Mouse (Mus musculus): ENCODE results near the gene Tulp3. TPM values are rescaled to one million over a fixed set of nuclear protein-coding genes. Genes with fewer than 3 reads are reported as not detected.

The Tulp3 gene
- polyA plus RNA-seq, 1 experiment from 2014 or later = 24.1 TPM

DNA sequence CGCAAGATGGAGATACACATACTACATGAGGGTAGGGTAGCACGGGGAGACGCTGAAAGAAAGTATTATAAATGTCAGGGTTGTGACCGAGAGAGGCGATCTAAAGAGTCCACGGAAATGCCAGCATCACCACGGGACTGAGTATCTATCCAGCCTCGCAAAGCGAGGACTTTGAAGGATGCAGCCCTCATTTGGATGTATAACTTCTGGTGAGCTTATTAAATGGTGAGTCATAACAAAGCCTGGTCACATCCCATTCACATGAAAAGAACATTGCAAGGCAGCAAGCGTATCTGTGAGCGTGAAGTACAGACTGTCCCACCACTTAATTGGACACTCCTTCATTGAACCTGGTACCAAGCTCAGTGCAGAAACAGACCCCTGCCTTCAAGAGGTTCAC lies 54.2 kb downstream of the Tulp3 start:
- H3K36me3 ChIP-seq (ENCODE audit: insufficient read depth, low read length) = no peaks in the 10 kb centered on the region
- H3K4me2 ChIP-seq (replicated peaks; ENCODE audit: low read depth, low read length) = peak overlapping the region; percentile 93
- H3K9ac ChIP-seq (replicated peaks; ENCODE audit: low read length) = no peak overlapping the region
- 38% methylated on average over 11 of the region's 11 CpGs for WGBS
- H3K27ac ChIP-seq (ENCODE audit: low read length) = no peak overlapping the region
- H3K27me3 ChIP-seq (ENCODE audit: insufficient read depth, low read length) = peaks cover 15% of the 10 kb centered on the region
- no peak for ATAC-seq (ENCODE audit: low FRiP score, low TSS enrichment)
- H3K9me3 ChIP-seq (ENCODE audit: low read length) = peaks cover 5% of the 10 kb centered on the region; the same call in 1 of the 2 replicates
- H3K4me3 ChIP-seq (ENCODE audit: low read length) = peak overlapping the region; percentile 63; the same call in 1 of the 2 replicates
- H3K4me1 ChIP-seq (ENCODE audit: insufficient read depth, low read length) = peaks cover 30% of the 10 kb centered on the region

DNA sequence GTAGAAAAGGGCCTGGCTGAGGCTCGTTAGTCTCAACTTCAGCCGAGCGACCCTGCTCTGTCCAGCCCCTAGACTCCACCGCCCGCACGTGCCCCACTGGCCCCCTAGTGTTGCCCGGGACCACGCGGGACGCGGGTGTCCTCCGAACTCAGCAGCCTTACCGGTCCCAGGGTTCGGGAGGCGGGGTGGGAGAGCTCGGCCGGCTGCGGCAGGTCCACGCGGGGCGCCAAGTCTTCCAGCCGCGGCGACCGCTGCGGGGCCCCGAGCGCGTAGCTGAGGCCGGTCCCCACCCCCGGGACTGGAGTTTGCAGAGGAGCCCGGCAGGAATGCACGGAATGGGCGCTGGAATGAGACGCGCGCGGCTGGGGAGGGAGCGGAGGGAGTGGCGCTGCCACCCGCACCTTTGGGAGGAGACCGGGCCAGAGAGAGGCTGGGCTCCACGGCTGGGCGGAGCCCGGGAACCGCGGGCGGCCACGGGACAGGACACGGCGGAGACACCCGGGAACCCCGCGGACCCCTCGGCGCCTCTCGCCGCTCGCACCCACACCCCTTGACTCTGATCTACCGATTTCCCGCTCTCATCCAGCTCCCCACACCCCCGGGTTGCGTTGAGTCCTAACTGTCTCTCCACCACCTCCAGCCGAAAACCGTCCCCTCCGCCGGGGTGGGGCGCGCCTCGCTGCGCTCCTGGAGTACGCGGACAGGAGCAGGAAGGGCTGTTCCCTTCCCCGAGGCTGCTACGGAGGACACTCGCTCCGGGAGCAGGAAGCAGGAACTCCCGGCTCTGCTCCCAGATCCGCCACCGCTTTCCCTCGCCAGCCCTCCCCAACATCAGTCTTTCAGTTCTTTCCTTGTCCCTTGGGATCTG lies 55.3 kb downstream of the Tulp3 start, which contains the start of gene Tead4:
Gene Tead4 (minus strand): TSS at position 690 of the 868 bp plus-strand sequence.
- H3K4me3 ChIP-seq (ENCODE audit: low read length) = peak within 1 kb of the TSS; percentile 63
- peak within 1 kb of the TSS; percentile 68 for H3K9ac ChIP-seq (replicated peaks; ENCODE audit: low read length)
- peaks cover 5% of the 10 kb centered on the region; the same call in 1 of the 2 replicates for H3K9me3 ChIP-seq (ENCODE audit: low read length)
- peak; percentile 92 for ATAC-seq (ENCODE audit: low FRiP score, low TSS enrichment)
- peak within 1 kb of the TSS; percentile 93 for H3K4me2 ChIP-seq (replicated peaks; ENCODE audit: low read depth, low read length)
- no peaks in the 10 kb centered on the region for H3K36me3 ChIP-seq (ENCODE audit: insufficient read depth, low read length)
- peaks cover 35% of the 10 kb centered on the region for H3K4me1 ChIP-seq (ENCODE audit: insufficient read depth, low read length)
- under 1% methylated on average over 75 of the region's 81 CpGs for WGBS
- H3K27ac ChIP-seq (ENCODE audit: low read length) = peak within 1 kb of the TSS; percentile 47
- peaks cover 15% of the 10 kb centered on the region for H3K27me3 ChIP-seq (ENCODE audit: insufficient read depth, low read length)

DNA sequence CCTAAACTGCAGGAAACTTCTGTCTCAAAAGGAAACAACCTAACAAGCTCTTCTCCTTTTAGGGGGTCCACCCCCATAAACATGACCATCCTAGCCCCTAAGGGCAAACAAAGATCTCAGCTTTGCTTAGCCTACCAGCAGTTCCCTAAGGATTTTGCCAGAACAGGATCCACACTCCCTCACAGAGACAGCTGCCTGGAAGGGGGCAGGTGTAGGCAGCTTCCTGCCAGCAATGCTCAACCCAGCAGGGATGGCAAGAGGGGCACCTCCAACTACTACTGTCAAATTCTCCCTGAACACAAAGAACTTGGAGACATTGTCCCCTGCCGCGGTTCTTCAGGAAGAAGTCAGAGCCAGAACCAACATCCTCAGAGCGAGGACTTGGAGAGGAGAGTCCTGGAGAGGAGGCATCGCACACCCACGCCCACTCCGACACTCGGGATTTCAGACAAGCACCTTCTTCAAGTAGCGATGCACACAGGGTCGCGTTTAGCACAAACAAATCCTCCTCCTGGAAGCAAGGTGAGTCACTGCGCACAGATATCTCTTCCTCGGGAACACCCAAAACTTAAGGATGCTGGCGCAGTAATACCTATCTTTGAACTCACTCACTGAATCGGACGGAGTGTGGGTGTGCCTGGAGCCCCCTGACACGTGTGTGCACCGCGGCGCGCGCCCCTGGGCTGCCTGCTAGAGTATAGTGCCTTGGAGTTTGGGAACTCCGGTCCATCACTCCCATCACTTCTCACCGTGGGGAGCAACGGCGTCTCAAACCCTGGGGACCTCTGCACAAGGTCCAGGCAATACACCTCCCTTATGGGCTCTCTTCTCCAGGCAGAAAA lies 56.1 kb downstream of the Tulp3 start:
- H3K9me3 ChIP-seq (ENCODE audit: low read length) = peaks cover 5% of the 10 kb centered on the region; the same call in 1 of the 2 replicates
- peak overlapping the region; percentile 63 for H3K4me3 ChIP-seq (ENCODE audit: low read length)
- no peaks in the 10 kb centered on the region for H3K36me3 ChIP-seq (ENCODE audit: insufficient read depth, low read length)
- H3K4me1 ChIP-seq (ENCODE audit: insufficient read depth, low read length) = peaks cover 35% of the 10 kb centered on the region
- H3K9ac ChIP-seq (replicated peaks; ENCODE audit: low read length) = peak overlapping the region; percentile 68
- peaks cover 15% of the 10 kb centered on the region for H3K27me3 ChIP-seq (ENCODE audit: insufficient read depth, low read length)
- under 1% methylated on average over 25 of the region's 25 CpGs for WGBS
- peak; percentile 8; the same call in 1 of the 2 replicates for ATAC-seq (ENCODE audit: low FRiP score, low TSS enrichment)
- peak overlapping the region; percentile 47; the same call in 1 of the 2 replicates for H3K27ac ChIP-seq (ENCODE audit: low read length)
- peak overlapping the region; percentile 93 for H3K4me2 ChIP-seq (replicated peaks; ENCODE audit: low read depth, low read length)

DNA sequence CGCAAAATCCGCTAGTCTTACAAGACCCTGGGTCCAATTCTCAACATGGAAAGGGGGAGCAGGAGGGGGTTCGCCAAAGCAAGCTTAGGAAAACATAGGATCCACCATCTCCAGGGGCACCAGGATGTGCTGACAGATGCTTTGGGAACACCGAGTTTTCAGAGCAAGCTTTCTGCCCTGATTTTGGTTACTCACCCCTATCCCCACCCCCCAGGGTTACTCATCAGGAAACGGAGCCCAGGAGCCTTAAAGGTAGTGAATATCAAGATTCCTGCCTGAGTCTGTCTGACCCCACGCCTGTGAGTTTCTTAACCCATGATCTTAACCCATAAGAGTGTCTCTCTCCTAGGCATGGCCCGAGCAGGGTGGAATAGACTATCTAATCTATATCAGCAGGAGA lies 57.4 kb downstream of the Tulp3 start:
- Histone ChIP-seq H3K4me3 (ENCODE audit: low read length) (no peak overlapping the region), H3K27ac (ENCODE audit: low read length) (no peak overlapping the region), H3K4me1 (ENCODE audit: insufficient read depth, low read length) (peaks cover 35% of the 10 kb centered on the region), H3K4me2 (replicated peaks; ENCODE audit: low read depth, low read length) (no peak overlapping the region), H3K9me3 (ENCODE audit: low read length) (peaks cover 5% of the 10 kb centered on the region; the same call in 1 of the 2 replicates), H3K36me3 (ENCODE audit: insufficient read depth, low read length) (no peaks in the 10 kb centered on the region), H3K9ac (replicated peaks; ENCODE audit: low read length) (no peak overlapping the region), H3K27me3 (ENCODE audit: insufficient read depth, low read length) (peaks cover 15% of the 10 kb centered on the region)
- ATAC-seq (ENCODE audit: low FRiP score, low TSS enrichment) = no peak
- 58% methylated on average over 7 of the region's 7 CpGs for WGBS

DNA sequence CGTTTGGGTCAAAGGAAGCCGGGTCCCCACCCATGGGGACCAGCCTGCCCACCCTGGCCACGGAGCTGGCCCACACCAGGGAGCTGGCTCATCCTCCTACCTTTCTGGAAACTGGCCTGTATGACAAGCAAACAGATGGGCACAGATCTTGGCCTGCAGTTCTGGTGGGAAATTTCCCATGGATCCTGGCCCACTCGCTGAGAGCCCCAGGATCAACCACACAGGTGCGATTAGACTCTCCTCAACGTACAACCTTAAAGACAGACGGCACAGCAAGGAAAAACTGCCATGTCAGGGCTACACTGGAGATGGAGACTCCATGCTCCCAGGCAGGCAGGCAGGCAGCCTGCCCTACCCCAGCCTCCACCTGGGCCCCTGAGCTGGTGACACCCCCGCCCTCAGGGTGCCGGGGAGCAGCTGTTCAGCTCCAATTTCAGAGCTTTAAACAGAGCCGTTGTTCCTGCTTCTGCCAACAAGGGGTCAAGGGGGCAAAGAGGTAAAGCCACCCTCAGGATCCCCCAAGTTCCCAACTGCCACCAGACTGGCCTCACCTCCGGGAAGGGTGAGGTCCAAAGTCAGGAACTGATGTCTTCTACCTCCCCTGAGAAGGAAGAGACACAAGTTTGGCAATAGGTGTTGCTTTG lies 58.8 kb downstream of the Tulp3 start:
- Histone ChIP-seq H3K27me3 (ENCODE audit: insufficient read depth, low read length) (peaks cover 15% of the 10 kb centered on the region), H3K4me2 (replicated peaks; ENCODE audit: low read depth, low read length) (peak overlapping the region; percentile 26; the same call in 1 of the 2 replicates), H3K27ac (ENCODE audit: low read length) (peak overlapping the region; percentile 54; the same call in 1 of the 2 replicates), H3K4me1 (ENCODE audit: insufficient read depth, low read length) (peaks cover 35% of the 10 kb centered on the region), H3K9me3 (ENCODE audit: low read length) (no peaks in the 10 kb centered on the region), H3K9ac (replicated peaks; ENCODE audit: low read length) (peak overlapping the region; percentile 22; the same call in 1 of the 2 replicates), H3K36me3 (ENCODE audit: insufficient read depth, low read length) (no peaks in the 10 kb centered on the region), H3K4me3 (ENCODE audit: low read length) (no peak overlapping the region)
- ATAC-seq (ENCODE audit: low FRiP score, low TSS enrichment) = no peak
- WGBS = 27% methylated on average over 11 of the region's 11 CpGs

DNA sequence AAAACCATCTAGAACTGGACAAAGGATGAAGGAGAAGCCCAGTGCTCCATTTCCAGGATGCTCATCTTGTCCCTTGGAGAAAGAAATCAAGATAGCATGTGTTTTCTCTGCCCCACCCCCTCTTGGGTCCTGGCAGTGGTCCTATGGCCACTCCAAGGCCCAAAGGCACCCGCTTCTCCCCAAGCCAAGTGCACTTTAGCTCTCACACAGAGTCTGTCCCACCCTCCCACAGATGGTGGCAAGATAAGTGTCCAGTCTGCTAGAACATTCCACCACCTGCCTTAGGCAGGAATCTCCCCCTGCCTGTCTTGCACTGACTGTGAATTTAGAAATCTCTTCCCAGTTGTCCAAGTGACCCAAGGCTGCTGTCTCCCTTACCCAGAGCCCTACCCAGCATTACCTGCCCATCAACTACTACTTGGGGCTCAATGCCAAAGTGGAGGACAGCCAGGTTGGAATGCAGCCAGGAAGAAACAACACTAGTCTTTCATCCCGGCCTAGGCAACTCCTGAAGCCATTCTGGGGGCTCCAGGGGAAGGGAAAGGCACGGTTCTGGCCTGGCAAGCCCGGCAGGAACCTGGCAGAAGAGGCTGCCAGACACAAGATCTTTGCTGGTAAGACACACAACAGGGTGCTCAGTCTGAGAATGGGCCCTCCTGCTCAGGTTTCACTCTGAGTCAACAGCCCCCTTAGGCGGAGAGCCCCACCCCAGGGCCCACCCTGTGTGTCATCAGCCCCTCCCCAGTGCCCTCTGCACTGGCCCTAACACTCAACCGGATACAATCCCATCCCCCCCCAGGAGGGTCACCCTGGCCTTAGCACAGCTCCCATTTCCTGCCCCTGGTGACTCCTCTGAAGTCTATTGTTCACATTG lies 59.5 kb downstream of the Tulp3 start:
- no peak overlapping the region for H3K4me3 ChIP-seq (ENCODE audit: low read length)
- peak; percentile 59 for ATAC-seq (ENCODE audit: low FRiP score, low TSS enrichment)
- H3K9ac ChIP-seq (replicated peaks; ENCODE audit: low read length) = peak overlapping the region; percentile 22
- 19% methylated on average over 6 of the region's 6 CpGs for WGBS
- H3K4me2 ChIP-seq (replicated peaks; ENCODE audit: low read depth, low read length) = peak overlapping the region; percentile 26; the same call in 1 of the 2 replicates
- peaks cover 30% of the 10 kb centered on the region for H3K4me1 ChIP-seq (ENCODE audit: insufficient read depth, low read length)
- no peaks in the 10 kb centered on the region for H3K36me3 ChIP-seq (ENCODE audit: insufficient read depth, low read length)
- H3K27ac ChIP-seq (ENCODE audit: low read length) = peak overlapping the region; percentile 54; the same call in 1 of the 2 replicates
- H3K27me3 ChIP-seq (ENCODE audit: insufficient read depth, low read length) = peaks cover 15% of the 10 kb centered on the region
- H3K9me3 ChIP-seq (ENCODE audit: low read length) = no peaks in the 10 kb centered on the region

DNA sequence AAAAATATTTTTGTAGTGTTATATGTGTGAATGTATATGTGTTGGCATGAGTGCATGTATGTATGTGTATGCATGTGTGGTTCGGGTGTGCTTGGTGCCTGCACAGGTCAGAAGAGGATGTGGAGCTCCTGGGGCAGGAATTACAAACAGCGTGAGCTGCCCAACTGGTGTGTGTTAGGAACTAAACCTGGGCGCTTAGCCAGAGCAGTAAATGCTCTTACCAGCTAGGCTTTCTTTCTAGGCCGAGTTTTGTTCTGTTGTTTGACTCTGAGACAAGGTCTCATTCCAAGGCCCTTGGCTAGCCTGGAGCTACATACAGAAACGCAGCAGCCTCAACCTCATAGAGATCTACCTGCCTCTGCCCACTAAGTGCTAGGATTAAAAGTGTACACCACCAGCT lies 64.4 kb downstream of the Tulp3 start:
- Histone ChIP-seq H3K27me3 (ENCODE audit: insufficient read depth, low read length) (no peaks in the 10 kb centered on the region), H3K4me2 (replicated peaks; ENCODE audit: low read depth, low read length) (no peak overlapping the region), H3K9ac (replicated peaks; ENCODE audit: low read length) (no peak overlapping the region), H3K36me3 (ENCODE audit: insufficient read depth, low read length) (no peaks in the 10 kb centered on the region), H3K4me1 (ENCODE audit: insufficient read depth, low read length) (peaks cover 6% of the 10 kb centered on the region), H3K9me3 (ENCODE audit: low read length) (no peaks in the 10 kb centered on the region), H3K27ac (ENCODE audit: low read length) (no peak overlapping the region), H3K4me3 (ENCODE audit: low read length) (no peak overlapping the region)
- ATAC-seq (ENCODE audit: low FRiP score, low TSS enrichment) = no peak
- WGBS = 76% methylated on average over 5 of the region's 5 CpGs

DNA sequence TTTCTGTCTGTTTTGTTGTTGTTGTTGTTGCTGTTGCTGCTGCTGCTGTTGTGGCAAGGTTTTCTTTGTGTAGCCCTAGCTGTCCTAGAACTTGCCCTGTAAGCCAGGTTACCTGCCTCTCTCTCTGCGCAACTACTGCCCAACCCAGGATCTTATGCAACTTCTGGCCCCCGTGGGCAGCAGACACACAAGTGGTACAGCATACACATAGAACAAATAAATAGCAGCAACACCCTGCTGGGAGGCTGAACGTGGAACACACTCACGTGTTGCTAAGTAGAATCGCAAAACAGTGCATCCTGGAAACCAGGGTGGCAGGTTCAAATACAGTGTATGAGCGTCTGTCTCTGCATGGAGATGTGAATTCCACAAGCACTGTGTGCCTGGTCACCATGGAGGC lies 67.0 kb downstream of the Tulp3 start:
- H3K9ac ChIP-seq (replicated peaks; ENCODE audit: low read length) = no peak overlapping the region
- no peak overlapping the region for H3K4me3 ChIP-seq (ENCODE audit: low read length)
- H3K9me3 ChIP-seq (ENCODE audit: low read length) = no peaks in the 10 kb centered on the region
- H3K4me1 ChIP-seq (ENCODE audit: insufficient read depth, low read length) = peaks cover 21% of the 10 kb centered on the region
- WGBS = 92% methylated on average over 6 of the region's 6 CpGs
- H3K36me3 ChIP-seq (ENCODE audit: insufficient read depth, low read length) = no peaks in the 10 kb centered on the region
- no peak for ATAC-seq (ENCODE audit: low FRiP score, low TSS enrichment)
- no peaks in the 10 kb centered on the region for H3K27me3 ChIP-seq (ENCODE audit: insufficient read depth, low read length)
- no peak overlapping the region for H3K4me2 ChIP-seq (replicated peaks; ENCODE audit: low read depth, low read length)
- H3K27ac ChIP-seq (ENCODE audit: low read length) = no peak overlapping the region
